ENCODE assay signal across 7 mouse cellular contexts in the genomic region with DNA sequence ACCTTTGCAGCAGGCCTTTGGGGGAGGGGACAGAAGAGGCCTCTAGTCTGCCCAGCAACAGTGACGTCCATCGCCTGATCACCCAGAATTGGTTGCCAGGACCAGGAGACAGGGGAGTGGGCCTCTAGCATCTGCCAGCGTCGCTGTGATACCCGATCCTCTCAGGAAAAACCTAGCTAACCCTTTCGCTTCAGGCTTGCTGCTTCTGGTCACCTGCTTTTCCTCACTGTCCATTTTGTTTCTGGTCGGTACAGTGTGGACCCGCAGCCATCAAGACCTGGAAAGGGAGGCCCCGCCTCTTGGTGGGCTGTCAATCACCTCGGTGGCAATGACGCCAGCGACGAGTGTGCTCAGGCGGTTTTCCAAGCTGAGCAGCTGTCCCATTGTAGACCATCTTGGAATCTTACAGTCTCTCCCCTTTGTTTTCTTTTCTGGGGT. TPM values are rescaled to one million over a fixed set of nuclear protein-coding genes. Genes with fewer than 3 reads are reported as not detected.
DNase-seq lines count a peak whose midpoint lies in the region; ATAC-seq lines count a peak whose summit lies in the region.

No protein-coding gene starts in this region.

- peak overlapping the region; percentile 92 for H3K27ac ChIP-seq in limb, embryonic 10.5 days
- peak overlapping the region; percentile 98 for H3K27ac ChIP-seq in midbrain, embryonic 13.5 days

- no peaks in the 10 kb centered on the region for H3K27me3 ChIP-seq in limb, embryonic 10.5 days (ENCODE audit: low read depth, poor library complexity, severe bottlenecking)
- no peaks in the 10 kb centered on the region for H3K27me3 ChIP-seq in midbrain, embryonic 13.5 days

- ATAC-seq in midbrain, embryonic 13.5 days = peak; percentile 99

- H3K4me1 ChIP-seq in limb, embryonic 10.5 days = peaks cover 4% of the 10 kb centered on the region; the same call in 1 of the 2 replicates
- peaks cover 4% of the 10 kb centered on the region for H3K4me1 ChIP-seq in midbrain, embryonic 13.5 days (replicated peaks)

- peak; percentile 79 for DNase-seq in adrenal gland, adult 8-10 months
- peak; percentile 93 for DNase-seq in embryo, embryonic 11.5 days (ENCODE audit: low read depth, low spot score)
- DNase-seq in heart, adult 11 months = peak; percentile 99
- DNase-seq in kidney, adult 11 months = peak; percentile 88
- peak; percentile 95 for DNase-seq in limb, embryonic 10.5 days (ENCODE audit: low spot score)
- peak; percentile 62 to 71 for DNase-seq in spleen, adult 18-20 months

- H3K4me2 ChIP-seq in midbrain, embryonic 13.5 days (replicated peaks) = peak overlapping the region; percentile 56

- peak overlapping the region; percentile 48 for H3K4me3 ChIP-seq in limb, embryonic 10.5 days
- H3K4me3 ChIP-seq in midbrain, embryonic 13.5 days (replicated peaks) = peak overlapping the region; percentile 38

- 0% methylated on average over 14 of the region's 14 CpGs for WGBS in limb, embryonic 10.5 days
- 0% methylated on average over 14 of the region's 14 CpGs for WGBS in midbrain, embryonic 13.5 days

- H3K9ac ChIP-seq in midbrain, embryonic 13.5 days (replicated peaks) = peak overlapping the region; percentile 64

- H3K9me3 ChIP-seq in limb, embryonic 10.5 days (replicated peaks) = no peaks in the 10 kb centered on the region
- H3K9me3 ChIP-seq in midbrain, embryonic 13.5 days = no peaks in the 10 kb centered on the region

- no peaks in the 10 kb centered on the region for H3K36me3 ChIP-seq in limb, embryonic 10.5 days
- no peaks in the 10 kb centered on the region for H3K36me3 ChIP-seq in midbrain, embryonic 13.5 days

RNA-seq across cellular contexts. Expression of gene Mog, which starts 5.5 kb away (rescaled TPM):
- not detected for total RNA-seq in adrenal gland, adult 8-10 months (2022)
- 0.08 and 0.20 TPM in 2 replicates for polyA plus RNA-seq in limb, embryonic 10.5 days (2016; fragmentation: Nextera tagmentation; extraction: Ambion mirVana)
- polyA plus RNA-seq in midbrain, embryonic 13.5 days (2015; fragmentation: Nextera tagmentation; extraction: Ambion mirVana) = 1.6 TPM in 2 replicates

RNA-seq across cellular contexts. Expression of gene Gabbr1, which starts 17.1 kb away (rescaled TPM):
- 10 to 100 TPM; 25.3 to 63.8 (median 50.8) TPM for total RNA-seq in adrenal gland, adult 8-10 months (2022)
- polyA plus RNA-seq in limb, embryonic 10.5 days (2016; fragmentation: Nextera tagmentation; extraction: Ambion mirVana) = 6.6 and 9.0 TPM in 2 replicates
- polyA plus RNA-seq in midbrain, embryonic 13.5 days (2015; fragmentation: Nextera tagmentation; extraction: Ambion mirVana) = 46.7 and 53.2 TPM in 2 replicates

RNA-seq across cellular contexts. Expression of gene Zfp57, which starts 27.7 kb away (rescaled TPM):
- total RNA-seq in adrenal gland, adult 8-10 months (2022) = 1 to 10 TPM; 2.0 to 2.6 (median 2.3) TPM
- polyA plus RNA-seq in limb, embryonic 10.5 days (2016; fragmentation: Nextera tagmentation; extraction: Ambion mirVana) = 69.9 and 92.6 TPM in 2 replicates
- 262 and 272 TPM in 2 replicates for polyA plus RNA-seq in midbrain, embryonic 13.5 days (2015; fragmentation: Nextera tagmentation; extraction: Ambion mirVana)

RNA-seq across cellular contexts. Expression of gene H2-M5, which starts 39.4 kb away (rescaled TPM):
- under 1 TPM in 1 of 4 experiments, not detected in 3; 0.14 TPM for total RNA-seq in adrenal gland, adult 8-10 months (2022)
- polyA plus RNA-seq in limb, embryonic 10.5 days (2016; fragmentation: Nextera tagmentation; extraction: Ambion mirVana) = 0.55 and 1.2 TPM in 2 replicates
- polyA plus RNA-seq in midbrain, embryonic 13.5 days (2015; fragmentation: Nextera tagmentation; extraction: Ambion mirVana) = 3.9 TPM in 2 replicates

RNA-seq across cellular contexts. Expression of gene 2410137M14Rik, which starts 47.7 kb away (rescaled TPM):
- not detected for total RNA-seq in adrenal gland, adult 8-10 months (2022)
- polyA plus RNA-seq in limb, embryonic 10.5 days (2016; fragmentation: Nextera tagmentation; extraction: Ambion mirVana) = not detected in 2 replicates
- 0.43 and 0.57 TPM in 2 replicates for polyA plus RNA-seq in midbrain, embryonic 13.5 days (2015; fragmentation: Nextera tagmentation; extraction: Ambion mirVana)

Comparison
In these comparisons a context has a peak if more than half of its experiments do, and no peak if none do; other contexts are left out.
1. Peak in every context shown above with its lines: DNase-seq, ATAC-seq, H3K4me3 ChIP-seq and H3K27ac ChIP-seq.